Mouse (Mus musculus): ENCODE measurements at regions not wholly inside any gene's neighbourhood (a gene's known extent, or its start where the extent isn't known, plus 50 kb on each side); places are given as distances from the start of the nearest gene placed in this dataset.
"Not testable (repeated sequence)": the region's sequence is repeated elsewhere in the genome, so short reads cannot be mapped to it uniquely, and the experiment has no call there.

- H3K4me3 ChIP-seq (replicated peaks; ENCODE audit: insufficient read depth, low read depth, low read length); H3K27me3 ChIP-seq (ENCODE audit: control insufficient read depth, insufficient read depth, low read length); DNase-seq; H3K4me1 ChIP-seq (ENCODE audit: control insufficient read depth, insufficient read depth, low read length); H3K27ac ChIP-seq (ENCODE audit: insufficient read depth, low read length): not testable (repeated sequence)
- WGBS = 12% methylated on average over 7 of the region's 16 CpGs
Measured at GRCm38 (mm10) chr6:114538185-114538584, 104.7 kb upstream of the Atg7 start.

- WGBS = 20% methylated on average over 23 of the region's 23 CpGs
- H3K4me1 ChIP-seq (ENCODE audit: control insufficient read depth, insufficient read depth, low read length); H3K27me3 ChIP-seq (ENCODE audit: control insufficient read depth, insufficient read depth, low read length); H3K4me3 ChIP-seq (replicated peaks; ENCODE audit: insufficient read depth, low read depth, low read length); DNase-seq; H3K27ac ChIP-seq (ENCODE audit: insufficient read depth, low read length): not testable (repeated sequence)
Measured at GRCm38 (mm10) chr6:114550096-114550669, 92.7 kb upstream of the Atg7 start.

- H3K4me3 ChIP-seq (replicated peaks; ENCODE audit: insufficient read depth, low read depth, low read length); H3K27ac ChIP-seq (ENCODE audit: insufficient read depth, low read length); DNase-seq; H3K27me3 ChIP-seq (ENCODE audit: control insufficient read depth, insufficient read depth, low read length); H3K4me1 ChIP-seq (ENCODE audit: control insufficient read depth, insufficient read depth, low read length): not testable (repeated sequence)
- no CpG with 5 or more reads among the region's 12 CpGs for WGBS
Measured at GRCm38 (mm10) chr6:114553072-114553471, 89.8 kb upstream of the Atg7 start.

GRCm38 (mm10) chr6:114555186-114555585 is 87.7 kb upstream of the Atg7 start:
- not testable (repeated sequence) for H3K27ac ChIP-seq (ENCODE audit: insufficient read depth, low read length); H3K4me1 ChIP-seq (ENCODE audit: control insufficient read depth, insufficient read depth, low read length); H3K27me3 ChIP-seq (ENCODE audit: control insufficient read depth, insufficient read depth, low read length); H3K4me3 ChIP-seq (replicated peaks; ENCODE audit: insufficient read depth, low read depth, low read length); DNase-seq
- WGBS = 4% methylated on average over 5 of the region's 15 CpGs

GRCm38 (mm10) chr6:114577319-114577718 is 65.6 kb upstream of the Atg7 start:
- not testable (repeated sequence) for H3K4me1 ChIP-seq (ENCODE audit: control insufficient read depth, insufficient read depth, low read length); H3K27ac ChIP-seq (ENCODE audit: insufficient read depth, low read length); H3K27me3 ChIP-seq (ENCODE audit: control insufficient read depth, insufficient read depth, low read length); H3K4me3 ChIP-seq (replicated peaks; ENCODE audit: insufficient read depth, low read depth, low read length)
- 5% methylated on average over 8 of the region's 15 CpGs for WGBS
- DNase-seq = peak in 1 of 2 experiments; percentile 1

Data from cerebellum, adult 2 months (tissue).